Mouse (Mus musculus) liver, adult 2 months (tissue): ENCODE measurements around the gene Adgrv1.

Experiments
- CTCF ChIP-seq: fragments of 200-500 bp; IDR thresholded peaks from 2 replicates; pipeline ENCODE4 v1.5.1; 2011; ENCODE audit warnings: low read depth, low read length, control low read depth
- POLR2A ChIP-seq: fragments of 200-500 bp; IDR thresholded peaks from 2 replicates; pipeline ENCODE4 v1.6.1; 2011; ENCODE audit warnings: low read length, control low read depth; ENCODE audit not compliant: insufficient read depth; ENCODE audit errors: extremely low read depth

GRCm38 (mm10) chr13:81639624-81640023 is 6.7 kb upstream of the Adgrv1 start:
- no peak for TF ChIP-seq CTCF
- no peak for TF ChIP-seq POLR2A
